8 mouse cellular contexts compared by ENCODE assay signal in genomic region chr13:23435241-23435640, GRCm38 (mm10). TPM values are rescaled to one million over a fixed set of nuclear protein-coding genes. Genes with fewer than 3 reads are reported as not detected.
DNase-seq lines count a peak whose midpoint lies in the region; ATAC-seq lines count a peak whose summit lies in the region.

No protein-coding gene starts in this region.

- H3K9ac ChIP-seq in heart, embryonic 16.5 days (ENCODE audit: low read length): peak overlapping the region; percentile 74
- peak overlapping the region; percentile 23 for H3K9ac ChIP-seq in hindbrain, embryonic 15.5 days
- H3K9ac ChIP-seq in midbrain, embryonic 12.5 days (replicated peaks): no peak overlapping the region

- H3K27ac ChIP-seq in heart, embryonic 16.5 days (ENCODE audit: low read length): peak overlapping the region; percentile 72
- H3K27ac ChIP-seq in hindbrain, embryonic 15.5 days (replicated peaks): no peak overlapping the region
- no peak overlapping the region for H3K27ac ChIP-seq in midbrain, embryonic 12.5 days (replicated peaks)

- peak overlapping the region; percentile 66 for H3K4me3 ChIP-seq in heart, embryonic 16.5 days (ENCODE audit: low read length)
- H3K4me3 ChIP-seq in hindbrain, embryonic 15.5 days: peak overlapping the region; percentile 57
- peak overlapping the region; percentile 35 for H3K4me3 ChIP-seq in midbrain, embryonic 12.5 days

- H3K4me2 ChIP-seq in heart, embryonic 16.5 days (ENCODE audit: low read depth, low read length): peak overlapping the region; percentile 80
- peak overlapping the region; percentile 91 for H3K4me2 ChIP-seq in hindbrain, embryonic 15.5 days
- peak overlapping the region; percentile 60 for H3K4me2 ChIP-seq in midbrain, embryonic 12.5 days (replicated peaks)

- H3K9me3 ChIP-seq in heart, embryonic 16.5 days (replicated peaks; ENCODE audit: control insufficient read depth, low read length): no peaks in the 10 kb centered on the region
- no peaks in the 10 kb centered on the region for H3K9me3 ChIP-seq in hindbrain, embryonic 15.5 days
- no peaks in the 10 kb centered on the region for H3K9me3 ChIP-seq in midbrain, embryonic 12.5 days

- H3K4me1 ChIP-seq in heart, embryonic 16.5 days (ENCODE audit: control insufficient read depth, insufficient read depth, low read length): peaks cover 15% of the 10 kb centered on the region
- peaks cover 33% of the 10 kb centered on the region for H3K4me1 ChIP-seq in hindbrain, embryonic 15.5 days (replicated peaks)
- peaks cover 14% of the 10 kb centered on the region for H3K4me1 ChIP-seq in midbrain, embryonic 12.5 days

- no peak for ATAC-seq in heart, embryonic 16.5 days (replicated peaks; ENCODE audit: extremely low read depth, insufficient read depth, low FRiP score)
- ATAC-seq in hindbrain, embryonic 15.5 days (ENCODE audit: low FRiP score, low read depth): no peak
- no peak for ATAC-seq in midbrain, embryonic 12.5 days (ENCODE audit: low FRiP score, low read depth)
- ATAC-seq in granulocyte monocyte progenitor cell, adult 5-6 weeks (replicated peaks; ENCODE audit: poor library complexity, severe bottlenecking): no peak

- 19% methylated on average over 4 of the region's 4 CpGs for WGBS in heart, embryonic 16.5 days
- 22% methylated on average over 4 of the region's 4 CpGs for WGBS in hindbrain, embryonic 15.5 days
- WGBS in midbrain, embryonic 12.5 days: 11% methylated on average over 4 of the region's 4 CpGs

- no peaks in the 10 kb centered on the region for H3K27me3 ChIP-seq in heart, embryonic 16.5 days (ENCODE audit: control insufficient read depth, insufficient read depth, low read length)
- no peaks in the 10 kb centered on the region for H3K27me3 ChIP-seq in hindbrain, embryonic 15.5 days
- no peaks in the 10 kb centered on the region for H3K27me3 ChIP-seq in midbrain, embryonic 12.5 days

- H3K36me3 ChIP-seq in heart, embryonic 16.5 days (ENCODE audit: control insufficient read depth, insufficient read depth): no peaks in the 10 kb centered on the region
- no peaks in the 10 kb centered on the region for H3K36me3 ChIP-seq in hindbrain, embryonic 15.5 days
- no peaks in the 10 kb centered on the region for H3K36me3 ChIP-seq in midbrain, embryonic 12.5 days

- DNase-seq in heart, adult 18-20 months: no peak
- DNase-seq in MEL-GATA-1-ER (ENCODE audit: extremely low read depth, low read depth): peak; percentile 43
- DNase-seq in right cerebral cortex, postnatal 4 days: no peak
- DNase-seq in urinary bladder, adult 2 months (ENCODE audit: low spot score): no peak

RNA-seq across cellular contexts. Expression of gene Abt1, which starts 11.6 kb away (rescaled TPM):
- 9.2 and 9.4 TPM in 2 replicates for polyA plus RNA-seq in heart, embryonic 16.5 days (2015; fragmentation: Nextera tagmentation; extraction: Ambion mirVana)
- 1 to 10 TPM; 4.6 to 4.7 TPM for total RNA-seq in heart, adult 18-20 months (2021)
- polyA plus RNA-seq in hindbrain, embryonic 15.5 days (2015; fragmentation: Nextera tagmentation; extraction: Ambion mirVana): 8.8 and 9.1 TPM in 2 replicates
- 10.1 and 12.3 TPM in 2 replicates for polyA plus RNA-seq in midbrain, embryonic 12.5 days (2016; fragmentation: Nextera tagmentation; extraction: Ambion mirVana)
- polyA plus RNA-seq in urinary bladder, adult 2 months (2012; rRNA removed): 7.9 TPM in 2 replicates
- 2.9 and 5.7 TPM in 2 replicates for total RNA-seq in granulocyte monocyte progenitor cell, adult 5-6 weeks (2014; fragmentation: Nextera tagmentation)
- total RNA-seq in granulocyte monocyte progenitor cell, adult 5-6 weeks (2017): 11.0 and 13.7 TPM in 2 replicates

RNA-seq across cellular contexts. Expression of gene Btn1a1, which starts 30.5 kb away (rescaled TPM):
- polyA plus RNA-seq in heart, embryonic 16.5 days (2015; fragmentation: Nextera tagmentation; extraction: Ambion mirVana): 0.83 and 1.0 TPM in 2 replicates
- not detected for total RNA-seq in heart, adult 18-20 months (2021)
- polyA plus RNA-seq in hindbrain, embryonic 15.5 days (2015; fragmentation: Nextera tagmentation; extraction: Ambion mirVana): 0.17 TPM in 1 of 2 replicates, not detected in the other
- not detected in 2 replicates for polyA plus RNA-seq in midbrain, embryonic 12.5 days (2016; fragmentation: Nextera tagmentation; extraction: Ambion mirVana)
- polyA plus RNA-seq in urinary bladder, adult 2 months (2012; rRNA removed): not detected in 2 replicates
- not detected in 2 replicates for total RNA-seq in granulocyte monocyte progenitor cell, adult 5-6 weeks (2014; fragmentation: Nextera tagmentation)
- total RNA-seq in granulocyte monocyte progenitor cell, adult 5-6 weeks (2017): not detected in 2 replicates

RNA-seq across cellular contexts. Expression of gene Btn2a2, which starts 53.4 kb away (rescaled TPM):
- 0.29 and 0.34 TPM in 2 replicates for polyA plus RNA-seq in heart, embryonic 16.5 days (2015; fragmentation: Nextera tagmentation; extraction: Ambion mirVana)
- not detected for total RNA-seq in heart, adult 18-20 months (2021)
- polyA plus RNA-seq in hindbrain, embryonic 15.5 days (2015; fragmentation: Nextera tagmentation; extraction: Ambion mirVana): 0.06 and 0.08 TPM in 2 replicates
- polyA plus RNA-seq in midbrain, embryonic 12.5 days (2016; fragmentation: Nextera tagmentation; extraction: Ambion mirVana): 0.10 and 0.17 TPM in 2 replicates
- 0.04 TPM in 1 of 2 replicates, not detected in the other for polyA plus RNA-seq in urinary bladder, adult 2 months (2012; rRNA removed)
- total RNA-seq in granulocyte monocyte progenitor cell, adult 5-6 weeks (2014; fragmentation: Nextera tagmentation): not detected in 2 replicates
- total RNA-seq in granulocyte monocyte progenitor cell, adult 5-6 weeks (2017): not detected in 2 replicates
